Mouse (Mus musculus): ENCODE measurements around the gene Cyyr1.
"Not testable (repeated sequence)": the region's sequence is repeated elsewhere in the genome, so short reads cannot be mapped to it uniquely, and the experiment has no call there.

Cyyr1 gene

DNA sequence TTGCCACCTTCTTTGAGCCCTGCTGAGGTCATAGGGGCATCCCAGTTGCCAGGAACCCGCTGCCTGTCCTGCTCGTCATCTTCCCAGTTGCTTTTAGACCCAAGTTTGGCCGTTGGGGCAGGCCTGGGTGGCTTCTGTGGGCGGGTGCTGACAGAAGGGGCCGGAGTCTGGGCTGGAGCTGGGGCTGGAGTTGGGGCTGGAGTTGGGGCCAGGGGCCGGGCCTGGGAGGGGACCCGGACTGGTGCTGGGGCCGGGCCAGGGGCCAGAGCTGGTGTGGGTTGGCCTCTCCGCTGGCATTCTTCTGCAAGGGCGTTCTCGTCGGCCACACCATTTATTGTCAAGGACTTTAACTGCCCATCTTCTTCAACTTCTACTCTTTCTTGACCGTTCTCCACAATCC lies at the start of gene Cyyr1:
Gene Cyyr1 (minus strand): TSS at position 101 of the 400 bp plus-strand sequence.
- DNase-seq (ENCODE audit: low read depth), result not testable (repeated sequence)

DNA sequence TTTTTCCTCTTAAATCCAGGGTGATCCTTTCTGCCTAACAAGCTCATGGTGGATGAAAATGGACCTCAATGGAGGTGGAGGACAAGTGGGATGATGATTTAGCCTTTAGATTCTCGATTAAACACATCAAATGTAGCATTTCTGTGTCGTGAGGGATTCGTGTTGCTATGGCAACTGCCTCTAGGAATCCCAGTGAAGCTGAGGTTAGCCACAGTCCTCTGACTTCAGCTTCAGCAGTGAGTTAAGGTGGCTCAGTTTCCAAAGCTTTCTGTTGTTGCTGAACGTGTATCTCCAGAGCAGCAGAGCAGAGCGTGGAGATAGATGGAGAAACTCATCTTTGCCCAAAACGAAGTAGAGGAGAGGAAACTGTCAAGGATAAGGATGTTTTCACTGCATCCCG lies 35.6 kb upstream of the Cyyr1 start:
- no peak for DNase-seq (ENCODE audit: low read depth)

- no peak for DNase-seq (ENCODE audit: low read depth)
These were observed 34.5 kb upstream of the Cyyr1 start for GRCm38 (mm10) chr16:85587573-85588226.

GRCm38 (mm10) chr16:85566474-85566873 lies 13.3 kb upstream of the Cyyr1 start:
- no peak for DNase-seq (ENCODE audit: low read depth)

DNA sequence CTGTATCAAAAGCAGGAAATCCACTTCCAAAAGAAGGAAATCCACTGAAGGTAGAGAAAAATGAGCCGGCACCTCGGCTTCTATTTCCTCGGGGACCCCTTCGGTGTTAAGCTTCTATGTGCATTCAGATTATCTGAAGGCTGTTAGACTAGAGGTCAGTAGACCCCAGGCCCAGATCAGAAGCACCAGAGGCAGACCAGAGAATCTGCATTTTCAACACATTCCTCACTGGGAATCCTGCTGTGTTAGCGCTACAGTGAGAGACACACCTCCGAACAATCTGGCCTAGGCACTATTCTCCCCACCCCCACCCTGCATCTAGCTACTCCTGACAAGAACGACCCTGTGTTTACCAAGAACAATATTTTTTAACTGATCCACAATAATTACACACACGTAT lies 641 bp upstream of the Cyyr1 start:
- DNase-seq (ENCODE audit: low read depth), result no peak

DNA sequence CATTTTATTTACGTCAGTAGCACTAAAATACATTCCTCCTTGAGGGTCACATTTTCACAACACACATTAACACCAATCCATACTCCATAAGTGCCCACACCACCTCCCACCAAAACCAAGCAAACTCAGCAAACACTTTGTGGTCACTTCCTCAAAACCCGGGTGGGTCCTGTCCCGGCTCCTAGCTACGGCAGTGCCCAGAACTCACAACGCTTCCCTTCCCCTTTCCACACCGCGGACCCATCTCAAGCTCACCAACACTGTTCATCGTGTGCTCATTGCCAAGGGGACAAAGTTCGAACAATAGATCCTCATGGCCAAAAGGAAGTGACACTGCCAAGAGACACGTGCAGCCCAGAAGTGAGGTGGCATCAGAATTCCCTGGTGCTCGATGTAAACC lies 1.2 kb downstream of the Cyyr1 start:
- DNase-seq (ENCODE audit: low read depth), result not testable (repeated sequence)

- DNase-seq (ENCODE audit: low read depth), result no peak
These were observed 3.1 kb downstream of the Cyyr1 start for GRCm38 (mm10) chr16:85549971-85550567.

GRCm38 (mm10) chr16:85546519-85546918 lies 6.7 kb downstream of the Cyyr1 start:
- no peak for DNase-seq (ENCODE audit: low read depth)

DNA sequence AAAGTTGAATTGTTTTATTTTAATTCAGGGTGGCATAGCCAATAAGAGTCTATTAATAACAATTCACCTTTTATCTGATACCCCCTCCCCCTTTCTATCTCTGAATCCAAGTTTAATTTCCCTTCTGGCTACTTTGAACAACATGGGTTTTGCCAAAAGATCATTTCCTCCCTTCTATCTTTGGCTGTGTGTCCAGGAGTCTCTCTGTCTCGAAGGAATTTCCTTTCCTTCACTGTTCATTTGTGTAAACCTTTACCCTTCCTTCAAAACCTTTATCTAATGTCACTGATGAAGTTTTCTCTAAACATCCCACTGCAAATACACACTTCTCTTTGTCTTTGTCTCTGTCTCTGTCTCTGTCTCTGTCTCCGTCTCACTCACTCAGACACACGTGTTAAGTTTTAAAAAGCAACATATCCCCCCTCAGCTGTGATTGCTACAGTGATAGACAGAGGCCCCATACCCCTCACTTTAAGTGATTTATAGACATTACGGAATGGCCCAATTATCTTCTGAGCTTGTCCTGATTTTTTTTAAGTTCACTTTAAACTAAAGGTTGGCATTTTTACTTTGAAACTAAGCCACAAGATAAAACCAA lies 11.4 kb downstream of the Cyyr1 start:
- no peak for DNase-seq (ENCODE audit: low read depth)

DNA sequence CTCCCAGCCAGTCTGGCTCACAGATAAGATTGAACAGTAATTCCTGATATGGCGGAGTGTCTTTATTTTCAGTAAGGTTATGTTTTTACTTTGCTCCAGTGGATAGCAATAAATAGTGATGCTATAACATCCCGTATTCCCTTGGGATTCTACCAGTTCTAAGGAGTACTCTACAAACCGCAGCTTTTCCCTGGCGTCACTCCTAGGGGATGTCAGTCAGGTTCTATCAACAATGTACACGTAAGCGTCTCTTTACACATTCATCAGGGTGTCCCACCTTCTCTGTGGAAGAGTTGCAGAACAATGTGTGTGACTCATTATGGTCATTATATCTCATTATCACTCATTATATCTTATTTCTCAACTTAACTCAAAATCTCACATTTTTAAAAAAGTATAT lies 12.2 kb downstream of the Cyyr1 start:
- DNase-seq (ENCODE audit: low read depth), result no peak

DNA sequence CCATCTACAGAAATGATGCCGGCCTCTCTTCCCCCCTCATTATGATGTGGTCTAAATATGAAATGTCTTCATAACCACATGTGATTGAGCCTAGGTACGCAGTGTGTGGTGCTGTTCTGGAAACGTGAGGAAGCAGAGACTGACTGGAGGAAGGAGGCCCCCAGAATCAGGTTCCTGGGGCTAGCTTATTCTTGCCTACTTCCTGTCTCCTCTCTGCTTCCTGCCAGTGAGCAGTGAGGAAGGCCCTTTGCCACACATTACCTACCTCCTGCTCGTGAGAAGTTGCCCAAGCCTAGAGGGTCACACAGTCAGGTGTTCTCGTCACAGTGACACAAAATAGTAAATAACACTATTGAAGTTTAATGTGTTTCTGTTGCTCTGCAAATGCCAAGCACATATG lies 14.8 kb downstream of the Cyyr1 start:
- DNase-seq (ENCODE audit: low read depth), result no peak

DNA sequence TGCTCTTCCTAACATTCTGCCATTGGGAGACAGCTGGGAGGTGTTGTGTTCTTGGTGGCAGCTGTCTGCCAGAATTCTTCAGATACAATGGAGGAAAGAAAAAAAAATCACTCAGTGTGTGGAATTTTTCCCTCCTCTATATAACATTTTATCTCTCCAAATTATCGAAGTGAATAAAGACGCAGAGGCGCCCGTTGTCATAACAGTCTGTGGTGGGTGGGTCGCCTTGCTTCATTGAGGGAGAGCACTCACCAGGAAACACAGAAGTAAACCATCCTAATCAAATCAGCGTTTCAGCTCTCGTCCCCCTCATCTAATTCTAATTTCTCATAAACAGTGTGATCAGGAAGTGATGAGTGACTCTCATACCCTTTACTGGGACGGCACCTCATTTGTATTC lies 17.1 kb downstream of the Cyyr1 start:
- DNase-seq (ENCODE audit: low read depth), result no peak

- no peak for DNase-seq (ENCODE audit: low read depth)
These were observed 25.2 kb downstream of the Cyyr1 start for GRCm38 (mm10) chr16:85527743-85528620.

DNA sequence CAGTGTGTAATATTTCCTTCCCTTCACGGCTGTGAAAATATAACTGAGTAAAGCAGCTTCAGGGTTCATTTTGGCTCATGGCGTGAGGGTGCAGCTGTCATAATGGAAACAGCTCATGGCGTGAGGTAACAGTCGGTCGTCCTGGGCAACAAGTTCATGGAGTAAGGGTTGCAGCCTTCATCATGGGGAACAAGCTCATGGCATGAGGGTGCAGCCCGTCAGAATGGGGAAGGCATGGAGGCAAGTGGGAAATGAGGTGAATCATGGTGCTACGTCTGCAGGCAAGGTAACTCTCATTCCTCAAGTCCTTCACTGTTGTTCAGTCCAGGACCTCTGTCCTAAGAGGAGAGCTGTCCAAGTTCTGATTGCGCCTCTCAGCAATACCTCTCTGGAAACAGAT lies 28.6 kb downstream of the Cyyr1 start:
- no peak for DNase-seq (ENCODE audit: low read depth)

- DNase-seq (ENCODE audit: low read depth), result no peak
These were observed 45.9 kb downstream of the Cyyr1 start for GRCm38 (mm10) chr16:85507264-85507663.

GRCm38 (mm10) chr16:85505108-85505507 lies 48.1 kb downstream of the Cyyr1 start:
- DNase-seq (ENCODE audit: low read depth), result no peak

GRCm38 (mm10) chr16:85503416-85503815 lies 49.8 kb downstream of the Cyyr1 start:
- no peak for DNase-seq (ENCODE audit: low read depth)

GRCm38 (mm10) chr16:85495837-85496236 lies 57.4 kb downstream of the Cyyr1 start:
- DNase-seq (ENCODE audit: low read depth), result no peak

- DNase-seq (ENCODE audit: low read depth), result no peak
These were observed 65.0 kb downstream of the Cyyr1 start for GRCm38 (mm10) chr16:85488105-85488607.

- no peak for DNase-seq (ENCODE audit: low read depth)
These were observed 65.9 kb downstream of the Cyyr1 start for GRCm38 (mm10) chr16:85487266-85487665.

GRCm38 (mm10) chr16:85484557-85484956 lies 68.6 kb downstream of the Cyyr1 start:
- no peak for DNase-seq (ENCODE audit: low read depth)

DNA sequence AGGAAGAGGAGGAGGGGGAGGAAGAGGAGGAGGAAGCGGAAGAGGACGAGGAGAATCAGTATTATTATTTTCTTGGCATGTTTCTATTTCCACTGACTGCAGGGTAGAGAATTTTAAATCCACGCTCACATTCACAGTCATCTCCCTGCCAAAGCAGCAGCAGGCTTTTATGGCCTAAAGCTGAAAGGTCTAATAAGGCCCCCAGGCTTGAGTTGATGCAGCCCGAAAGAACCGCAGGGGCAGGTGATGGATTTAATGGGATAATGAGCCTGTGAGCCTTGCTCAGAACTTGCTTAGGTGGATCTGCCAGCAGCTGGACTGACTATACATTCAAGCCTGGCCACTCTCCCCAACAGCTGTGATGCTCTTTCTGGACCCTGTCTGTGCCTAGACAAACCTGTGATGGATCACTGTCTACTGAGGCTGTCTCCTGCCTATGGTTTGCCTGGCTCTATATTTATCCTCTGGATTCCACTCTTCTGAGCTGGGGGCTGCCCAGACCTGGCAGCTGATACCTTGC lies 78.6 kb downstream of the Cyyr1 start:
- no peak for DNase-seq (ENCODE audit: low read depth)

All from induced T-regulatory cell, adult 2 months (primary cell).